Mouse (Mus musculus) adrenal gland, adult 2 months (tissue): ENCODE data around the gene Gm8082. TPM values are rescaled to one million over a fixed set of nuclear protein-coding genes. Genes with fewer than 3 reads are reported as not detected.
"Not testable (repeated sequence)": the region's sequence is repeated elsewhere in the genome, so short reads cannot be mapped to it uniquely, and the experiment has no call there.

Experiments used
- DNase-seq: peaks from one replicate; pipeline ENCODE4 v3.0.0; 2021
- long read RNA-seq: library from polyadenylated mRNA; stranded (forward); transcript quantifications from one replicate; pipeline ENCODE4 v2.0.0, GENCODE M21; 2021
- polyA plus RNA-seq: library from polyadenylated mRNA; depleted of rRNA; stranded (reverse); fragments of >200 nt; gene quantifications from 2 replicates; pipeline ENCODE4 v1.2.3, GENCODE M21; 2012; rRNA removed
- total RNA-seq, 2 experiments: library from RNA; stranded (reverse); gene quantifications; 2 replicates each; pipeline ENCODE4 v1.2.3; 2021

The Gm8082 gene
- total RNA-seq (not detected), polyA plus RNA-seq (not detected in 2 replicates)
- long read RNA-seq, result 0 reads

DNA sequence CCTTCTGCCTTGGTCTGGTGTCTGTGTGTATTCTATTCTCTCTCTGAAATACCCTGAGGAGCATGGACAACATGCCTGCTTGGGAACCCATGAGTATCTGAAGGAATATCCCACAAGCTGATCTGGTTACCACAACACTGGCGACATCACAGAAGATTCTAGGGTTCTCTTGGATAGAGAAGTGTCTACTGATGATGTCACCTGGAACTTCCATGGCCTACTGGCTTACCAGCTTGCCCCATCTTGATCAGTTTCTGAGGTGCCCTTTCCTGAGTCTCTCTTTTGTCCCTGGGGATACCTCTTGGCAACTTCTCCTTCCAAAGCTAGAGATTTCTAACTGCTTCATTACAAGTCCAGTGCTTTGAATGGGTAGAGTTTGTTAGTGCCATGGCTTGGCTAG, at the start of gene Gm8082:
Gene Gm8082 (minus strand): TSS at position 101 of the 400 bp plus-strand sequence.
- DNase-seq, result not testable (repeated sequence)

DNA sequence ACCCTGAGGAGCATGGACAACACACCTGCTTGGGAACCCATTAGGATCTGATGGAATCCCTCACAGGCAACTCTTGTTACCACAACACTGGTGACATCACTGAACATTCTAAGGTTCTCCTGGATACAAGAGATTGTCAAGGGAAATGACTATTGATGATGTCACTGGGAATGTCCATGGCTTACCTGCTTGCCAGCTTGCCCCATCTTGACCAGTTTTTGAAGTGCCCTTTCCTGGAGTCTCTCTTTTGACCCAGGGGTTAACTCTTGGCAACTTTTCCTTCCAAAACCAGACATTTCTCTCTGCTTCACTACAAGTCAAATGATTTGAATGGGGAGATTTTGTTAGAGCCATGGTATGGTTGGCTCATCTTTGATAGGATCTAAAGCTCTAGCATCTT, 22.1 kb upstream of the Gm8082 start, which contains the start of gene Gm10376:
Gene Gm10376 (minus strand): TSS at position 101 of the 400 bp plus-strand sequence.
- DNase-seq, result not testable (repeated sequence)

Other genes starting within 250 kb of the Gm8082 start
- not detected for gene Gm3015, start 224.8 kb downstream of the Gm8082 start, total RNA-seq
- gene Gm3015, start 224.8 kb downstream of the Gm8082 start, polyA plus RNA-seq, result not detected in 2 replicates
- not detected for gene Gm10377, start 195.6 kb downstream of the Gm8082 start, total RNA-seq
- gene Gm10377, start 195.6 kb downstream of the Gm8082 start, polyA plus RNA-seq, result not detected in 2 replicates
- gene Gm21977, start 140.1 kb downstream of the Gm8082 start, total RNA-seq, result not detected
- gene Gm21977, start 140.1 kb downstream of the Gm8082 start, polyA plus RNA-seq, result not detected in 2 replicates
- not detected for gene Gm10376, start 22.0 kb upstream of the Gm8082 start, total RNA-seq
- not detected in 2 replicates for gene Gm10376, start 22.0 kb upstream of the Gm8082 start, polyA plus RNA-seq
- not detected for gene Gm8094, start 83.0 kb upstream of the Gm8082 start, total RNA-seq
- not detected in 2 replicates for gene Gm8094, start 83.0 kb upstream of the Gm8082 start, polyA plus RNA-seq
- gene Gm8104, start 107.0 kb upstream of the Gm8082 start, total RNA-seq, result not detected
- not detected in 2 replicates for gene Gm8104, start 107.0 kb upstream of the Gm8082 start, polyA plus RNA-seq
- gene Gm7233, start 186.2 kb upstream of the Gm8082 start, total RNA-seq, result not detected
- gene Gm7233, start 186.2 kb upstream of the Gm8082 start, polyA plus RNA-seq, result not detected in 2 replicates
- gene Gm8122, start 241.7 kb upstream of the Gm8082 start, total RNA-seq, result not detected
- gene Gm8122, start 241.7 kb upstream of the Gm8082 start, polyA plus RNA-seq, result not detected in 2 replicates